In genomic region chr5:134393624-134394023, GRCm38 (mm10) we compare ENCODE assay signal across 8 mouse cellular contexts.
DNase-seq lines count a peak whose midpoint lies in the region; ATAC-seq and TF ChIP-seq lines count a peak whose summit lies in the region.

No protein-coding gene starts in this region.

- no peaks in the 10 kb centered on the region for H3K9me3 ChIP-seq in embryonic facial prominence, embryonic 12.5 days
- no peaks in the 10 kb centered on the region for H3K9me3 ChIP-seq in kidney, postnatal 0 days (replicated peaks; ENCODE audit: low read length)

- ATAC-seq in embryonic facial prominence, embryonic 12.5 days (ENCODE audit: insufficient number of reproducible peaks, insufficient read depth, low FRiP score, low TSS enrichment): no peak
- no peak for ATAC-seq in kidney, postnatal 0 days (replicated peaks; ENCODE audit: low FRiP score, low read depth)

- H3K4me1 ChIP-seq in heart, adult 2 months (ENCODE audit: control insufficient read depth, insufficient read depth, low read length): peaks cover 2% of the 10 kb centered on the region
- H3K4me1 ChIP-seq in embryonic facial prominence, embryonic 12.5 days: 0 out of 2 replicates have a peak, but pooled peaks cover 15% of the 10 kb centered on the region
- H3K4me1 ChIP-seq in kidney, postnatal 0 days (replicated peaks; ENCODE audit: insufficient read depth, low read length): 0 out of 2 replicates have a peak, but pooled peaks cover 3% of the 10 kb centered on the region

- H3K27me3 ChIP-seq in heart, adult 2 months (ENCODE audit: control insufficient read depth, insufficient read depth, low read length): no peaks in the 10 kb centered on the region
- H3K27me3 ChIP-seq in embryonic facial prominence, embryonic 12.5 days: no peaks in the 10 kb centered on the region
- no peaks in the 10 kb centered on the region for H3K27me3 ChIP-seq in kidney, postnatal 0 days (ENCODE audit: insufficient read depth, low read length)

- 41% methylated on average over 6 of the region's 6 CpGs for WGBS in heart, adult 2 months
- WGBS in embryonic facial prominence, embryonic 12.5 days: 59% methylated on average over 6 of the region's 6 CpGs
- 65% methylated on average over 6 of the region's 6 CpGs for WGBS in kidney, postnatal 0 days

- H3K4me3 ChIP-seq in heart, adult 2 months: no peak overlapping the region
- no peak overlapping the region for H3K4me3 ChIP-seq in embryonic facial prominence, embryonic 12.5 days
- H3K4me3 ChIP-seq in kidney, postnatal 0 days (replicated peaks; ENCODE audit: low read depth, low read length): no peak overlapping the region

- H3K79me2 ChIP-seq in heart, adult 2 months (replicated peaks; ENCODE audit: control insufficient read depth, insufficient read depth, low read length): no peaks in the 10 kb centered on the region

- TF ChIP-seq POLR2A in heart, adult 2 months (IDR thresholded peaks at IDR 0.05; ENCODE audit: insufficient read depth, low read depth, low read length): no peak

- no peaks in the 10 kb centered on the region for H3K36me3 ChIP-seq in heart, adult 2 months (ENCODE audit: control insufficient read depth, insufficient read depth, low read length)
- peaks cover 81% of the 10 kb centered on the region for H3K36me3 ChIP-seq in embryonic facial prominence, embryonic 12.5 days
- peaks cover 51% of the 10 kb centered on the region for H3K36me3 ChIP-seq in kidney, postnatal 0 days (ENCODE audit: insufficient read depth, low read length)

- no peak for TF ChIP-seq CTCF in heart, adult 2 months (IDR thresholded peaks at IDR 0.05)
- TF ChIP-seq CTCF in kidney, postnatal 0 days (IDR thresholded peaks at IDR 0.05; ENCODE audit: low read depth): no peak

- TF ChIP-seq EP300 in heart, adult 2 months (IDR thresholded peaks at IDR 0.05; ENCODE audit: insufficient read depth, low read depth, low read length): no peak

- no peak overlapping the region; the same call in 1 of the 2 replicates for H3K27ac ChIP-seq in heart, adult 2 months
- peak overlapping the region; percentile 82 for H3K27ac ChIP-seq in embryonic facial prominence, embryonic 12.5 days
- H3K27ac ChIP-seq in kidney, postnatal 0 days: peak overlapping the region; percentile 84

- H3K9ac ChIP-seq in heart, adult 2 months (ENCODE audit: low read depth, low read length): no peak overlapping the region
- H3K9ac ChIP-seq in embryonic facial prominence, embryonic 12.5 days: no peak overlapping the region
- H3K9ac ChIP-seq in kidney, postnatal 0 days (ENCODE audit: low read depth, low read length): no peak overlapping the region

- no peak overlapping the region for H3K4me2 ChIP-seq in embryonic facial prominence, embryonic 12.5 days (replicated peaks)
- H3K4me2 ChIP-seq in kidney, postnatal 0 days (ENCODE audit: low read length): no peak overlapping the region

- intact Hi-C loops in heart, adult 2 months (cut with DNase I): loop anchor here (10.0 kb wide), 1 partner anchor 501 kb away; no protein-coding TSS in a partner anchor

- DNase-seq in heart, adult 2 months: peak; percentile 29 to 30
- no peak for DNase-seq in heart, adult 8-10 months (ENCODE audit: low spot score)
- DNase-seq in kidney, postnatal 0 days (ENCODE audit: low spot score): peak; percentile 34
- peak; percentile 80 for DNase-seq in lung, postnatal 10 days
- no peak for DNase-seq in testis, postnatal 10 days (ENCODE audit: low spot score)
- DNase-seq in left cerebral cortex, adult 11 months (ENCODE audit: low spot score): no peak
- DNase-seq in frontal cortex, postnatal 25 days (ENCODE audit: low spot score in 2 of 2): no peak

Comparison
In these comparisons a context has a peak if more than half of its experiments do, and no peak if none do; other contexts are left out.
1. DNase-seq: peak in heart, adult 2 months (2 of 2), kidney, postnatal 0 days (single experiment) and lung, postnatal 10 days (single experiment); none in heart, adult 8-10 months (single experiment), testis, postnatal 10 days (single experiment), left cerebral cortex, adult 11 months (single experiment) and frontal cortex, postnatal 25 days (0 of 2).